Mouse (Mus musculus): ENCODE data around the gene Pgam5. TPM values are rescaled to one million over a fixed set of nuclear protein-coding genes. Genes with fewer than 3 reads are reported as not detected.

Pgam5 gene
- 23.6 to 27.7 TPM (median 24.7 TPM) in 3 replicates for total RNA-seq (2017)

DNA sequence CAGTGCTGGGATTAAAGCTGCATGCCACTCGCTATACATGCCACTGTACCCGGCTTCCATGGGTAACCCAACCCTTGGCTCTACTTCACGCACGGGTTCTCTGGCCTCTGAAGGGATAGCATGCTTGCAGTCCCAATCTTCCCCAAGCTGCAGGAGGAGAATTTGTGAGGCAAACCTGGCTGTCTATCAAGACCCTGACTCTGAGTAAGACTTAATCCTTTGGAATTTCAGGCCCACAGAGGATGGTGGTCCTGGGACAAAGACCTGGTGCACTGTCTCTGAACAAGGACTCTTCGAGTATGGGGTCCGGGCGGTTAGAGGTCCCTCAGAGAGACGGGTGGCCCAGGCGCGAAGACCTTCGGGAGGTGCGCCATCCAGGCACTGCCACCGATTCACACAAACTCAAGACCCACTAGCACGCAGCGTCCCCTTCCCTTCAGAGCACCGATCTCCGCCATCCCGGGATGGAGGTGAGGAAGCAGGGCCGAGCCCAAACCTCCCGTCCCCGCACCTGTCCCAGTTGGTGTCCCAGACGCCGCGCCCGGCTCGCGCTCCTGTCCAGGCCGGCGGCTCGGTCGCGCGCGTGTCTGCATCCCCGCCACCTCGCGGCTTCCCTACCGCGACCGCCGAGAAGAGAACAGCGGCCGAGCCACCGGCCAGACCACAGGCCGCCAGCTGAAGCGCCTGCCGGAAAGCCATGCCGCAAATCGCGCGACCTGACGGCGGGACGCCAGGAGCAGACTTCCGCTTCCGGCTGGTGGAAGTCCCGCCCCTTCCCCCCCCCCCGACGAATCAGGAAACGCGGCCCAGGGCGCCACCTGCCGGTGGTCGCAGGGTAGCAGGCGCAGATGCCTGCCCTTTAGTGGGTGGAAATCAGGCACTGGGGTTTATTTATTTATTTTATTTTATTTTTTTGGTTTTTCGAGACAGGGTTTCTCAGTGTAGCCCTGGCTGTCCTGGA lies at the start of gene Pgam5:
Pgam5 (minus strand) TSS at position 773 of the 961 bp plus-strand sequence.
- ATAC-seq (replicated peaks; ENCODE audit: insufficient number of reproducible peaks, low FRiP score, low TSS enrichment, poor library complexity, severe bottlenecking), result peak; percentile 71

DNA sequence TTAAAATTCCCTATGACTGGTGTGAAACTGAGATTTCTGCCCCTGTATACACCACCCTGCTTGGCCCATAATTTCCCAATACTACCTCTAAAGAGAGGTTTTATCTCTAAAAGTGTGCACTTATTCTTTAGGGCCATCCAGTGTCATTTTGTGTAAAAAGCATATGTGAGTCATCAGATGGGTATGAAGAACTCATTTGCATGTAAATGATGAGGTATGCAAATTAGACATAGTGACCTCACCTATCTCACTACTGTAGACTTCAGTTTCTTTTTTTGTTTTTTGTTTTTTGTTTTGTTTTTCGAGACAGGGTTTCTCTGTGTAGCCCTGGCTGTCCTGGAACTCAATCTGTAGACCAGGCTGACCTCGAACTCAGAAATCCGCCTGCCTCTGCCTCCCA lies 43.4 kb upstream of the Pgam5 start:
- ATAC-seq (replicated peaks; ENCODE audit: insufficient number of reproducible peaks, low FRiP score, low TSS enrichment, poor library complexity, severe bottlenecking), result no peak

DNA sequence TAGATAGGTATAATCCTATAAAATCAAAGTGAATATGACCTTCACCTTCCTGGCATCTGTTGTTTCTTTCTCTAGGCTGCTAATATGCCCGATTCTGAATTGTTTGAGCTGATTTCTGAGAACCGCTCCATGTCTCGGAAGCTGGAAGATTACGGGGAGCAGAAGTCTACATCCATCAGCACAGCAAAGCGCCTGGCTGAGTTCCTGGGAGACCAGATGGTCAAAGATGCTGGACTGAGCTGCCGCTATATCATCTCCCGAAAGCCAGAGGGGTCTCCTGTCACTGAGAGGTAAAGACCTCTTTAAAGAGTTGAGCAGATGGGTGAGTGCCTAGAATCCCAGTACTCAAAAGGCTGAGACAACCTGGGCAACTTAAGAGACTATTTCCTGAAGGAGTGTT lies 39.1 kb upstream of the Pgam5 start:
- ATAC-seq (replicated peaks; ENCODE audit: insufficient number of reproducible peaks, low FRiP score, low TSS enrichment, poor library complexity, severe bottlenecking), result no peak

DNA sequence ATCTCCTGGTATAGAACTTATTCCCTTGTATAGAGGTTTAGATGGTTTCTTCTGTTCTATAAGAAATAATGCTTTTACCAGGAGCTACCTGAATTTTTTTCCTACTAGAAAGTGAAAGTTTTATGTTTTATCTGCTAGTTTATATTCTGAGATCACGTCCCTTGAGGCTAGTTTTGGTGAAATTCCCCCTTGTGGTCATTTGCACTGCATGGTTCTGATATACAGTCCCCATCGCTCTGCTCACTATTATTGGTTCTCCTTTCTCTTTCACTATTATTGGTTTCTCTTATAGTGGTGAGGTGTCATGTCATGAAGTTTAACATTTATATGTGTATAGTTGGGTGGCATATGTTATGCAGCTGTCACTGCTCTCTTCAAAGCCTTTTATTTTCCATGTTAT lies 30.9 kb upstream of the Pgam5 start:
- ATAC-seq (replicated peaks; ENCODE audit: insufficient number of reproducible peaks, low FRiP score, low TSS enrichment, poor library complexity, severe bottlenecking), result no peak

DNA sequence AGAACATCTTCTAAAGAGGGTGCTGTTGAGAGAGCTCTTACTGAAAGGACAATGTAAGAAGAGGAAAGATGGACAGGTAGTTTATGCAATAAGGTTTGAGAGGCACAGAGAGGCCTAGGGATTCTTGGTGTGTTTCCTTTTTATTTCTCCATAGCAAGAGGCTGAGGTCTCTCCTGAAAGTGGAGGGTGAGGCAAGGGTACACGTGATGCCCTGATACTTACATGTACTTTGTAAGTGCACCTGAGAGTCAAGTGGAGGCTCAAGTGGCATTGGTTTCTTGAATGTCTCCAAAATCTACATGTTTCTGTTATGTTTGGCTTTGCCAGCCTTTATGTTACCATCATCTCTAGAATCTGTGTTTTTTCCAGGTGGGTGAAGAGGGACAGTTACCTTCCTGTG lies 26.9 kb upstream of the Pgam5 start:
- no peak for ATAC-seq (replicated peaks; ENCODE audit: insufficient number of reproducible peaks, low FRiP score, low TSS enrichment, poor library complexity, severe bottlenecking)

GRCm38 (mm10) chr5:110291649-110292048 lies 21.9 kb upstream of the Pgam5 start:
- no peak for ATAC-seq (replicated peaks; ENCODE audit: insufficient number of reproducible peaks, low FRiP score, low TSS enrichment, poor library complexity, severe bottlenecking)

- ATAC-seq (replicated peaks; ENCODE audit: insufficient number of reproducible peaks, low FRiP score, low TSS enrichment, poor library complexity, severe bottlenecking), result no peak
Measured at GRCm38 (mm10) chr5:110287084-110287475, 17.4 kb upstream of the Pgam5 start.

GRCm38 (mm10) chr5:110286446-110287083 lies 16.9 kb upstream of the Pgam5 start:
- no peak; the same call in 1 of the 2 replicates for ATAC-seq (replicated peaks; ENCODE audit: insufficient number of reproducible peaks, low FRiP score, low TSS enrichment, poor library complexity, severe bottlenecking)

DNA sequence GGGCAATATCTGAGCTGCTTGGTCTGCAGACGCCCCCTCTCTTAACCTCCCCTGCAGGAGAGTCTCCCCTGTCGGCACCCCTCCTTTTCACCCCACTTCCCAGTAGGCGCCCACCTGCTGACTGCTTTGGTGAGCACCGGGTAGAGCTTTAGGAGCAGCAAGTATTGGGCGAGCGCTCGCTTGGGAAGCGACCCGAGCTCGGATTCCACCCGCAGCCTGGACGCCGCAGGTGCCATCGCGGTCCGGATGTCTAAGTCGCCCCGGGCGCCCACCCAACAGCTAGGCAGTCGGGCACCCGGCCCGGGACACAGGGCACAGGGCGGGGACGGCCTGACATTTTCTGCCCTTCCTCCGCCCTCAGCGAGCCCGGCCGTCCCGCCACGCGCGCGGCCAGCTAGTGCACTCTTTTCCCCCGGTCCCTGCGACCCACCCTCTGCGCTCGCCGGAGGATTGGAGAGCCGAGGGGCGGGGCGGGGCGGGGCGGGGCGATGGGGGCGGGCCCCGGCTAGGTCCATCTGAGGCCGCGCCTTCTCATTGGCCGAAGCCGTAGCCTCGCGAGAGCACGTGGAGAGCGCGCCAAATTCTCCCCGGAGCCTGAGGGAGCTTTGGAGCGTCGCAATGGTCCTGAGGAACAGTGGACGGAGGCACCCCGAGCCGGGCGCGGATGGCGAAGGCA lies 16.2 kb upstream of the Pgam5 start, which contains the start of the genes Pxmp2 and Pole:
Pxmp2 (minus strand) TSS at position 417 of the 676 bp plus-strand sequence.
Pole (plus strand) TSS at position 537 of the 676 bp plus-strand sequence.
- peak; percentile 91 for ATAC-seq (replicated peaks; ENCODE audit: insufficient number of reproducible peaks, low FRiP score, low TSS enrichment, poor library complexity, severe bottlenecking)

- ATAC-seq (replicated peaks; ENCODE audit: insufficient number of reproducible peaks, low FRiP score, low TSS enrichment, poor library complexity, severe bottlenecking), result 0 out of 2 replicates have a peak, but pooled peaks have one; percentile 5
Measured at GRCm38 (mm10) chr5:110285156-110285555, 15.4 kb upstream of the Pgam5 start.

GRCm38 (mm10) chr5:110284536-110284935 lies 14.8 kb upstream of the Pgam5 start:
- peak; percentile 54; the same call in 1 of the 2 replicates for ATAC-seq (replicated peaks; ENCODE audit: insufficient number of reproducible peaks, low FRiP score, low TSS enrichment, poor library complexity, severe bottlenecking)

GRCm38 (mm10) chr5:110281984-110282383 lies 12.3 kb upstream of the Pgam5 start:
- ATAC-seq (replicated peaks; ENCODE audit: insufficient number of reproducible peaks, low FRiP score, low TSS enrichment, poor library complexity, severe bottlenecking), result no peak

- no peak for ATAC-seq (replicated peaks; ENCODE audit: insufficient number of reproducible peaks, low FRiP score, low TSS enrichment, poor library complexity, severe bottlenecking)
Measured at GRCm38 (mm10) chr5:110276910-110277309, 7.2 kb upstream of the Pgam5 start.

- ATAC-seq (replicated peaks; ENCODE audit: insufficient number of reproducible peaks, low FRiP score, low TSS enrichment, poor library complexity, severe bottlenecking), result no peak
Measured at GRCm38 (mm10) chr5:110276391-110276790, 6.7 kb upstream of the Pgam5 start.

GRCm38 (mm10) chr5:110274846-110275245 lies 5.1 kb upstream of the Pgam5 start:
- ATAC-seq (replicated peaks; ENCODE audit: insufficient number of reproducible peaks, low FRiP score, low TSS enrichment, poor library complexity, severe bottlenecking), result no peak

DNA sequence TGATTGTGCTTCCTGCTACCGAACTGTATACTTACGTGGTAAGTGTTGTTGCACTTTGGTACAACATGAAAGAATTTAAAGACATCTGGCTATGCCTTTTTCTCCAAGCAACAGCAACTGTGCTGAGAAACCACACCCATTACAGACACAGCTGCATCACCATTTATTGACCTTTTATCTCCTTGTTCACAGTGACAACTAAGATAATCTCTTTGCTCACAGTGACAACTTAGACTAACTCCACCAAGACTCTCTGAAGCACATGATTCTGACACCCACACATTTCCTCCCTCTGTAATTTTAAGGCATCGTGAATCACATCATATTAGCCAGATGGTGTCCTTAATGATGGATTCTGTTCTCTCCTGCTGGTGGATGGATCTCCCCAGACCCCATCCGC lies 4.4 kb upstream of the Pgam5 start:
- ATAC-seq (replicated peaks; ENCODE audit: insufficient number of reproducible peaks, low FRiP score, low TSS enrichment, poor library complexity, severe bottlenecking), result no peak

DNA sequence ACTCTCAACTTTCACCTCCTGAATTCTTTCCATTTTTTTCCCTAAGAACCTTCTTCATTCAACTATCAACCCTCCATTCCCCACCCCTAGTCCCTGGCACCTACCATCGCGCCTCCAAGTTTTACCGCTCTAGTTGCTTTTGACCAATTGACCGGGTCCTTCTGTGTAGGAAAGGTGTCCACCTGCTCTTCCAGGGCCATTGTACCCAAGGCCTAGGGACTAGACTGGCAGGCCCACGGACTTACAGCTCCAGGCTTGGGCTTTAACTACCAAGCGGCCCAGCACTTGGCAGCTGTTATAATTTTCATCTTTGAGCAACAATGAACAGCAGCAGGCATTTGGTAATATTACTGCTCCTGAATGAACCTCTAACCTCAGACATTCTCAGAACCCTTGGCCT lies 529 bp upstream of the Pgam5 start:
- ATAC-seq (replicated peaks; ENCODE audit: insufficient number of reproducible peaks, low FRiP score, low TSS enrichment, poor library complexity, severe bottlenecking), result no peak

DNA sequence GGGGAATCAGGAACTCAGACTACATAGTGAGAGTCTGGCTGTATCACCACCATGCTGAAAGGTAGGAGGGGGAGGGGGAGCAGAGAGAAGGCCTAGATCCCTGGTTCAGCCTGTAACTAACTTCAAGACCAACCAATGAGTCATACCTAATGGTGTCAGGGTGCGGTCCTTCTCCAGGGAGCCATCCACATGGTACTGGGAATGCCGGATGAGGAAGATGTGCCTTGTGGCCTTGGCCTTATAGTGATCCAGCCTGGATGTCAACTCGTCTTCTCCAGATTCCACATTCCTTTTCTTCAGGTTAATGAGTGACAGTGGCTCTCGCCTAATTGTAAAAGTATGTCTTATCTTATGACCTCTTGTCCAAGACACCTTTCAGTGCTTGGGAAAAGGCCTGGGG lies 2.8 kb downstream of the Pgam5 start:
- ATAC-seq (replicated peaks; ENCODE audit: insufficient number of reproducible peaks, low FRiP score, low TSS enrichment, poor library complexity, severe bottlenecking), result no peak

- ATAC-seq (replicated peaks; ENCODE audit: insufficient number of reproducible peaks, low FRiP score, low TSS enrichment, poor library complexity, severe bottlenecking), result no peak
Measured at GRCm38 (mm10) chr5:110244091-110244490, 25.6 kb downstream of the Pgam5 start.
